Comparison of ENCODE assay signal across 9 mouse cellular contexts in genomic region chr12:117751520-117752383, GRCm38 (mm10). TPM values are rescaled to one million over a fixed set of nuclear protein-coding genes. Genes with fewer than 3 reads are reported as not detected.
A peak's percentile ranks its signal among the peaks of the same experiment; 100 is the strongest.
DNase-seq lines count a peak whose midpoint lies in the region; ATAC-seq lines count a peak whose summit lies in the region.
"Had no signal": no experiment of that assay in that cellular context is flagged by ENCODE, and none has a peak within 500 bp of the region (broad histone marks: within the 10 kb centered on the region; RNA-seq: fewer than 3 reads in every experiment).

No protein-coding gene starts in this region.

- H3K4me1 ChIP-seq in forebrain, embryonic 11.5 days (replicated peaks; ENCODE audit: control insufficient read depth, insufficient read depth, low read length): peaks cover 7% of the 10 kb centered on the region; the same call in 1 of the 2 replicates
- H3K4me1 ChIP-seq in hindbrain, embryonic 13.5 days (replicated peaks): peaks cover 36% of the 10 kb centered on the region
- H3K4me1 ChIP-seq in liver, embryonic 16.5 days (ENCODE audit: control insufficient read depth, low read depth, low read length): no peaks in the 10 kb centered on the region

- no peaks in the 10 kb centered on the region for H3K36me3 ChIP-seq in forebrain, embryonic 11.5 days (ENCODE audit: control insufficient read depth, insufficient read depth, low read length)
- peaks cover 49% of the 10 kb centered on the region for H3K36me3 ChIP-seq in hindbrain, embryonic 13.5 days
- H3K36me3 ChIP-seq in liver, embryonic 16.5 days (ENCODE audit: control insufficient read depth, insufficient read depth): no peaks in the 10 kb centered on the region

- WGBS in forebrain, embryonic 11.5 days: 23% methylated on average over 25 of the region's 25 CpGs
- 30% methylated on average over 25 of the region's 25 CpGs for WGBS in hindbrain, embryonic 13.5 days
- WGBS in liver, embryonic 16.5 days (ENCODE audit: insufficient replicate concordance): 64% methylated on average over 25 of the region's 25 CpGs

- no peak overlapping the region; the same call in 1 of the 2 replicates for H3K4me3 ChIP-seq in forebrain, embryonic 11.5 days (ENCODE audit: low read depth, low read length)
- no peak overlapping the region for H3K4me3 ChIP-seq in hindbrain, embryonic 13.5 days
- no peak overlapping the region for H3K4me3 ChIP-seq in liver, embryonic 16.5 days (ENCODE audit: low read depth, low read length)

- 0 out of 2 replicates have a peak overlapping the region, but pooled peaks have one; percentile 23 for H3K9ac ChIP-seq in forebrain, embryonic 11.5 days (ENCODE audit: low read length)
- peak overlapping the region; percentile 26; the same call in 1 of the 2 replicates for H3K9ac ChIP-seq in hindbrain, embryonic 13.5 days
- no peak overlapping the region for H3K9ac ChIP-seq in liver, embryonic 16.5 days (ENCODE audit: low read depth, low read length)

- 0 out of 2 replicates have a peak overlapping the region, but pooled peaks have one; percentile 7 for H3K27ac ChIP-seq in forebrain, embryonic 11.5 days (ENCODE audit: low read depth, low read length)
- H3K27ac ChIP-seq in hindbrain, embryonic 13.5 days: peak overlapping the region; percentile 89
- no peak overlapping the region for H3K27ac ChIP-seq in liver, embryonic 16.5 days (ENCODE audit: low read length)

- peak; percentile 19 for DNase-seq in gastrocnemius, adult 18-20 months (ENCODE audit: low spot score)
- no peak for DNase-seq in gastrocnemius, postnatal 4 days (ENCODE audit: low spot score in 2 of 2)
- peak; percentile 57 for DNase-seq in forebrain, embryonic 11.5 days (ENCODE audit: low spot score)
- peak; percentile 70 for DNase-seq in retina, postnatal 1 day
- DNase-seq in ovary, postnatal 36 days (ENCODE audit: low spot score): no peak

- H3K9me3 ChIP-seq in forebrain, embryonic 11.5 days (ENCODE audit: control insufficient read depth, low read length): no peaks in the 10 kb centered on the region
- H3K9me3 ChIP-seq in hindbrain, embryonic 13.5 days: no peaks in the 10 kb centered on the region
- no peaks in the 10 kb centered on the region for H3K9me3 ChIP-seq in liver, embryonic 16.5 days (replicated peaks; ENCODE audit: control insufficient read depth, low read length)

- H3K27me3 ChIP-seq in forebrain, embryonic 11.5 days (ENCODE audit: control insufficient read depth, insufficient read depth, low read length): no peaks in the 10 kb centered on the region
- no peaks in the 10 kb centered on the region for H3K27me3 ChIP-seq in hindbrain, embryonic 13.5 days
- no peaks in the 10 kb centered on the region for H3K27me3 ChIP-seq in liver, embryonic 16.5 days (ENCODE audit: control insufficient read depth, insufficient read depth, low read depth, low read length)
- H3K27me3 ChIP-seq: CH12.LX had no signal

- peak; percentile 73 for ATAC-seq in forebrain, embryonic 11.5 days (replicated peaks; ENCODE audit: low FRiP score)
- peak; percentile 86 for ATAC-seq in hindbrain, embryonic 13.5 days (ENCODE audit: low FRiP score)
- peak; percentile 42 for ATAC-seq in liver, embryonic 16.5 days (ENCODE audit: low read depth)
- no peak for ATAC-seq in activated CD4-positive, CD25-positive, alpha-beta regulatory T cell, adult 4 months

- H3K4me2 ChIP-seq in forebrain, embryonic 11.5 days (ENCODE audit: low read depth, low read length, severe bottlenecking): peak overlapping the region; percentile 34; the same call in 1 of the 2 replicates
- H3K4me2 ChIP-seq in hindbrain, embryonic 13.5 days: peak overlapping the region; percentile 18
- no peak overlapping the region for H3K4me2 ChIP-seq in liver, embryonic 16.5 days (ENCODE audit: low read depth, low read length)

RNA-seq across cellular contexts. Expression of gene Cdca7l, which starts 52.3 kb away (rescaled TPM):
- under 1 TPM in 1 of 2 experiments, not detected in 1; 0.09 TPM for total RNA-seq in gastrocnemius, adult 18-20 months (2021)
- total RNA-seq in gastrocnemius, postnatal 4 days (2021): 1 to 10 TPM; 8.1 to 8.6 TPM
- 48.1 and 53.5 TPM in 2 replicates for polyA plus RNA-seq in forebrain, embryonic 11.5 days (2014; fragmentation: Nextera tagmentation; extraction: Ambion mirVana)
- polyA plus RNA-seq in hindbrain, embryonic 13.5 days (2015; fragmentation: Nextera tagmentation; extraction: Ambion mirVana): 4.6 and 5.8 TPM in 2 replicates
- 12.8 and 13.7 TPM in 2 replicates for polyA plus RNA-seq in liver, embryonic 16.5 days (2015; fragmentation: Nextera tagmentation; extraction: Ambion mirVana)
- 10 to 100 TPM; 27.0 to 34.7 TPM for polyA plus RNA-seq in activated CD4-positive, CD25-positive, alpha-beta regulatory T cell, adult 4 months (2017; shearing (Covaris generic))

Comparison
In these comparisons a context has a peak if more than half of its experiments do, and no peak if none do; other contexts are left out.
1. DNase-seq: peak in gastrocnemius, adult 18-20 months (single experiment), forebrain, embryonic 11.5 days (single experiment) and retina, postnatal 1 day (single experiment); none in gastrocnemius, postnatal 4 days (0 of 2) and ovary, postnatal 36 days (single experiment).